Mouse (Mus musculus) embryonic facial prominence, embryonic 15.5 days (tissue): Measurements from ENCODE around the gene Hexa. TPM values are rescaled to one million over a fixed set of nuclear protein-coding genes. Genes with fewer than 3 reads are reported as not detected.

ENCODE experiments used
- ATAC-seq: fragments of 200-750 bp; cut with Nextera tagmentation; 2 replicates; pipeline ENCODE4 v1.8.0; 2017; ENCODE audit warnings: low read depth, moderate TSS enrichment; ENCODE audit not compliant: insufficient number of reproducible peaks, low FRiP score, low TSS enrichment
- H3K27ac ChIP-seq: fragments of 300-500 bp; sonication (generic); replicated peaks from 2 replicates; pipeline ENCODE4 v1.5.1; 2015; ENCODE audit warnings: mild to moderate bottlenecking, inconsistent platforms
- H3K27me3 ChIP-seq: fragments of 300-500 bp; sonication (generic); 2 replicates; pipeline ENCODE4 v1.6.1; 2015; ENCODE audit warnings: inconsistent platforms
- H3K36me3 ChIP-seq: fragments of 300-500 bp; sonication (generic); 2 replicates; pipeline ENCODE4 v1.6.1; 2015; ENCODE audit warnings: mild to moderate bottlenecking, inconsistent platforms
- H3K4me1 ChIP-seq: fragments of 300-500 bp; sonication (generic); 2 replicates; pipeline ENCODE4 v1.6.1; 2015; ENCODE audit warnings: inconsistent platforms
- H3K4me2 ChIP-seq: fragments of 300-500 bp; sonication (generic); replicated peaks from 2 replicates; pipeline ENCODE4 v1.6.1; 2015; ENCODE audit warnings: mild to moderate bottlenecking, inconsistent platforms
- H3K4me3 ChIP-seq: fragments of 300-500 bp; sonication (generic); replicated peaks from 2 replicates; pipeline ENCODE4 v1.5.1; 2015; ENCODE audit warnings: mild to moderate bottlenecking, inconsistent platforms
- H3K9ac ChIP-seq: fragments of 300-500 bp; sonication (generic); 2 replicates; pipeline ENCODE4 v1.6.1; 2015; ENCODE audit warnings: inconsistent platforms
- H3K9me3 ChIP-seq: fragments of 300-500 bp; sonication (generic); replicated peaks from 2 replicates; pipeline ENCODE4 v1.6.1; 2016; ENCODE audit warnings: inconsistent platforms
- WGBS: fragments of 180-500 bp; shearing (Covaris S2); methylation state at CpG from one replicate; pipeline ENCODE4 v1.1.7; 2015; 5-methylcytosine and 5-hydroxymethylcytosine counted together
- polyA plus RNA-seq: library from polyadenylated mRNA; unstranded; fragments of >200 nt; fragmentation: Nextera tagmentation; extraction: Ambion mirVana; gene quantifications from 2 replicates; pipeline ENCODE4 v1.2.1, GENCODE M21; 2015

The Hexa gene
- polyA plus RNA-seq, result 91.5 and 92.2 TPM in 2 replicates

DNA sequence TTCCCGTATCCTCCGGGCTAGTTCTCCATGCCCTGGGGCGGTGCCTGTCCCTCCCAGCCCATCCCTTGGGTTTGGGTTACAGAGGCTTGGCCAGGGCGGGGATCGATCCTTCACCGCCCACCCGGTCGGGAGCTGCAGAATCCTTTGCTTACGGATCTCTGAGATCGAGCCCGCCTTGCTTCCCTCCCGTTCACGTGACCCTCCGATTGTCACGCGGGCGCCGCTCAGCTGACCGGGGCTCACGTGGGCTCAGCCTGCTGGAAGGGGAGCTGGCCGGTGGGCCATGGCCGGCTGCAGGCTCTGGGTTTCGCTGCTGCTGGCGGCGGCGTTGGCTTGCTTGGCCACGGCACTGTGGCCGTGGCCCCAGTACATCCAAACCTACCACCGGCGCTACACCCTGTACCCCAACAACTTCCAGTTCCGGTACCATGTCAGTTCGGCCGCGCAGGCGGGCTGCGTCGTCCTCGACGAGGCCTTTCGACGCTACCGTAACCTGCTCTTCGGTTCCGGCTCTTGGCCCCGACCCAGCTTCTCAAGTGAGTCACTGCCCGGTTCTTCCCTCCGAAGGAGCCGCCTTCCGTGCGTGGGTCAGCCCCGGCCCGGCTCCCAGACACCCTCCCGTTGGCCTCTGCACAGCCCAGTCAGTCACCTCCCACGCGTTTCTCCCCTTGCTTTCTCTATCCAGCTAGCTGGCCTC, at the start of gene Hexa, which contains the start of gene Tmem202:
TSS of gene Hexa (plus strand) at position 100 of the 697 bp plus-strand sequence.
TSS of gene Tmem202 (minus strand) at position 407 of the 697 bp plus-strand sequence.
- Histone ChIP-seq H3K27me3 (0 out of 2 replicates have a peak, but pooled peaks cover 2% of the 10 kb centered on the region), H3K36me3 (no peaks in the 10 kb centered on the region), H3K9me3 (no peaks in the 10 kb centered on the region), H3K4me1 (peaks cover 10% of the 10 kb centered on the region; the same call in 1 of the 2 replicates), H3K9ac (peak within 1 kb of the TSS; percentile 66), H3K4me3 (peak within 1 kb of the TSS; percentile 76), H3K4me2 (peak within 1 kb of the TSS; percentile 81), H3K27ac (peak within 1 kb of the TSS; percentile 34)
- ATAC-seq, result peak; percentile 91
- 2% methylated on average over 55 of the region's 55 CpGs for WGBS

DNA sequence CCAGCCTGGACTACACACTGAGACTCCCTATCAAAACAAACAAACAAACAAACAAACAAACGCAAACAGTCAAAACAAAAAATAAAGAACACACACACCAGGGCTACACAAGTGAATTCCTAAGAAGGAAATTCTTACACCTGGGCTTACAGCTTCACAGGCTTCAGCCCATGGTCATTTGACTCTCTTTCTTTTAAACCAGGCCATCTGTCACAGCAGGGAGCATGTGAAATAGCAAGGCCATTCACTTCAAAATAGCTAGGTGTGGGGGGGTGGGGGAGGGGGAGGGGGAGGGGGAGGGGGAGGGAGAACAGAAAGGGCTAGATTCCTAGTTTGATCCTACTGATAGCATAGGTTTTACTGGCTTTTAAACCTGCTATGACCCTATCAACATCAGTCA, 31.2 kb upstream of the Hexa start:
- H3K4me2 ChIP-seq, result no peak overlapping the region
- no peaks in the 10 kb centered on the region for H3K27me3 ChIP-seq
- no peak overlapping the region for H3K9ac ChIP-seq
- WGBS, result 72% methylated on average over 1 of the region's 1 CpGs
- no peaks in the 10 kb centered on the region for H3K9me3 ChIP-seq
- H3K4me3 ChIP-seq, result no peak overlapping the region
- H3K4me1 ChIP-seq, result no peaks in the 10 kb centered on the region
- H3K27ac ChIP-seq, result no peak overlapping the region
- no peaks in the 10 kb centered on the region for H3K36me3 ChIP-seq
- no peak for ATAC-seq

DNA sequence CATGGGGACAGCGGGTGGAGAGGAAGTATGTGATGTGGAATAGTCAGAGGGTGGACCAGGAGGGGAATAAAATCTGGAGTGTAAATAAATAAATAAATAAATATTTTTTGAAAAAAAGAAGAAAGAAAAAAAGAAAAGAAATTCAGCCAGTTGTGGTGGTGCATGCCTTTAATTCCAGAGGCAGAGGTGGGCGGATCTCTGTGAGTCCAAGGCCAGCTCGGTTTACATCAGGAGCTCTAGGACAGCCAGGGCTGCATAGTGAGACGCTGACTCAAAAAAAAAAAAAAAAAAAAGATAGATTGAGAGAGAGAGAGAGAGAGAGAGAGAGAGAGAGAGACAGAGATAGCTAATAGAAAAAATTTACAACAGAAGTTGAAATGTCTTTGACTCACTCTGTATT, 27.0 kb upstream of the Hexa start:
- H3K27me3 ChIP-seq, result no peaks in the 10 kb centered on the region
- H3K9ac ChIP-seq, result no peak overlapping the region
- ATAC-seq, result no peak
- H3K27ac ChIP-seq, result no peak overlapping the region
- no peaks in the 10 kb centered on the region for H3K4me1 ChIP-seq
- H3K4me3 ChIP-seq, result no peak overlapping the region
- no peaks in the 10 kb centered on the region for H3K36me3 ChIP-seq
- 27% methylated on average over 4 of the region's 4 CpGs for WGBS
- H3K9me3 ChIP-seq, result no peaks in the 10 kb centered on the region
- no peak overlapping the region for H3K4me2 ChIP-seq

DNA sequence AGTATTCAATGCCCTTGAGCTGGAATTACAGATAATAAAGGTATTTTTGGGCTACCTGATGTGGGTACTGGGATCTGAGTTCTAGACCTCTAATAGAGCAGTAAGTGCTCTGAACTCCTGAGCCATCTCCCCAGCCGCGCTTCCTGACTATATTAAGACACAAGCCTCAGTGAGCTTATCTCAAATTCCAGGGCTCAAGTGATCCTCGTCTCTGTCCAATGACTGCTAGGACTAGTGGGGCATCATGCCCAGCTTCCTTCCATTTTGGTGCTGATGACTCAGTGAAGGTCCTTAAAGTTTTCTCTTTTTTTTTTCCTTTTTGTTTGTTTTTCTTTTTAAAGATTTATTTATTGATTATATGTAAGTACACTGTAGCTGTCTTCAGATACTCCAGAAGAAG, 24.3 kb upstream of the Hexa start:
- Histone ChIP-seq H3K4me1 (no peaks in the 10 kb centered on the region), H3K27me3 (no peaks in the 10 kb centered on the region), H3K27ac (no peak overlapping the region), H3K9ac (no peak overlapping the region), H3K36me3 (no peaks in the 10 kb centered on the region), H3K4me3 (no peak overlapping the region), H3K9me3 (no peaks in the 10 kb centered on the region), H3K4me2 (no peak overlapping the region)
- 49% methylated on average over 3 of the region's 3 CpGs for WGBS
- ATAC-seq, result no peak

DNA sequence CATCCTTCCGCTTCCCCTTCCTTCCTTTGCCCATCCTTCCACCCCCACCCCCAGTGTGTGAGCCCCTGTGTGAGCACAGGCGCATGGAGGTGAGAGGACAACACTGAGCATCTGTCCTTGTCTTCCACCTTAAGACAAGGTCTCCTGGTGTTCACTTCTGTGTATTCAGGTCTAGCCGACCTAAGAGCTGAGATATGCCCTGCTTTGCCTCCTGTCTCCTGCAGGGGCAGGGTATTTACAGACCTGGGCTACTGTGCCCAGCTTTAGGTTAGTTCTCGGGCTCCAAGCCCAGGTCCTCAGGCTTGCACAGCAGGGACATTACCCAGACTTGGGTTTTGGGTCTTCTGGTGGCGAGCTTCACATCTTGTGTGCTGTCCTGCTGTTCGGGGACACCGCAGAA, 22.2 kb upstream of the Hexa start:
- no peak for ATAC-seq
- Histone ChIP-seq H3K9me3 (no peaks in the 10 kb centered on the region), H3K4me2 (no peak overlapping the region), H3K9ac (no peak overlapping the region), H3K27ac (no peak overlapping the region), H3K36me3 (no peaks in the 10 kb centered on the region), H3K4me1 (no peaks in the 10 kb centered on the region), H3K4me3 (no peak overlapping the region), H3K27me3 (no peaks in the 10 kb centered on the region)
- 47% methylated on average over 7 of the region's 7 CpGs for WGBS

DNA sequence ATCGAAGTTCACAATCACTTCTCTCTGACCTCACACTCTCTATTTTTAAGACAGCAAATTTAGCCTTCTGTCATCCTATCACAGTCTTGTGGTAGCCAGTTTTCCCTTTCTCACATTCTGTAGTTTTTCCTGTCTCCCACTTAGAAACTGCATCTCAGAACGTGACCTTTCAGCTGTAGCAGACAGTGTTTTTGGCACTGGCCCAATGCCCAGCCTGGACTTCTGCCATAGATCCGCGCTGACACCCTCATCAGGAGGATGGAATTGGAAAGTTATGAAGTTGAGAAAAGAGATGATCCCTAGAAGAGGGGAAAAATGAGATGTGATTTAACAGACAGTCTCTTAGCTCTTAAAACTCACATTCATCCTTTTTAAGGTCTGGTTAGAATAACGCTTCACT, 20.4 kb upstream of the Hexa start:
- WGBS, result 67% methylated on average over 5 of the region's 5 CpGs
- Histone ChIP-seq H3K9ac (no peak overlapping the region), H3K27me3 (no peaks in the 10 kb centered on the region), H3K4me3 (no peak overlapping the region), H3K4me1 (no peaks in the 10 kb centered on the region), H3K4me2 (no peak overlapping the region), H3K9me3 (no peaks in the 10 kb centered on the region), H3K27ac (no peak overlapping the region), H3K36me3 (no peaks in the 10 kb centered on the region)
- no peak for ATAC-seq

DNA sequence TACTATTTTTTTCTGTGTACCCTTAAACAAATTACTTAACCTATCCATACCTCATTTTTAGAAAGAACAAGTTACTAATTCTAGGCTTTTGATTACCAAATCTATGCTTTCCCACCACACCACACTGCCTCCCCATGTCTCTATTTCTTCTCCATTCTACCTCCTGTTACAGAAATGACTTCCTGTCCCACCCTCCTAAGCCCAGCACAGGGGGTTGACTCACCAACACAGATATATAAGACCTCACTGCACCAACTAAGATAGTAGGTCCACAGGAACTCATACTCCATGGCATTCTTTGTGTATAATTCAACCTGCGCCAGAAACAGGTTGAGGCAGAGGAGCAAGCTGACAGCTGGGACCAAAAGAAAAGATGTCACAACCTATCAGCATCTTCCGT, 19.9 kb upstream of the Hexa start:
- 79% methylated on average over 2 of the region's 2 CpGs for WGBS

DNA sequence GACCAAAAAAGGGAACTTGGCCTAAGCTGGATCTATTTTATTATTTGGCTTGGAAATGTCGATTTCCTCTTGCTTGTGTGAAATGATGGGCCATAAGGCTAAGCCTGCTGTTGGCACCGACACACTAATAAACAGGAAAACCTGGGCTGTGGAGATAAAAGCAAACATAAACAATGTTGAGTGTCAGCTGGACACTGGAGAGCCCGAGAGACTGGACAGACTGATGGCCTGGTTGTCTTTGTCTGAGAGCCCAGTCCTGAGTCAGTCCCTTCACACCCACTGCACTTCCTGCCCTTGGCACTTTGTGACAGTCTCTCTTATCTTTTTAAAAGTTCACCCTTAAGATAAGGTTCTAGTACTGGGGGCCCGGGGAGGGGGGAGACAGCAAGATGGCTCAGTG, 16.4 kb upstream of the Hexa start:
- Histone ChIP-seq H3K27ac (no peak overlapping the region), H3K27me3 (no peaks in the 10 kb centered on the region), H3K9ac (no peak overlapping the region), H3K36me3 (no peaks in the 10 kb centered on the region), H3K4me2 (no peak overlapping the region), H3K4me3 (no peak overlapping the region), H3K9me3 (no peaks in the 10 kb centered on the region), H3K4me1 (no peaks in the 10 kb centered on the region)
- no peak for ATAC-seq
- WGBS, result 61% methylated on average over 4 of the region's 4 CpGs

More for the DNA sequence above, 19.9 kb upstream of the Hexa start:
- ATAC-seq, result no peak
- no peaks in the 10 kb centered on the region for H3K36me3 ChIP-seq
- no peak overlapping the region for H3K4me3 ChIP-seq
- no peaks in the 10 kb centered on the region for H3K9me3 ChIP-seq
- H3K27ac ChIP-seq, result no peak overlapping the region
- H3K9ac ChIP-seq, result no peak overlapping the region
- no peak overlapping the region for H3K4me2 ChIP-seq
- no peaks in the 10 kb centered on the region for H3K4me1 ChIP-seq
- H3K27me3 ChIP-seq, result no peaks in the 10 kb centered on the region

DNA sequence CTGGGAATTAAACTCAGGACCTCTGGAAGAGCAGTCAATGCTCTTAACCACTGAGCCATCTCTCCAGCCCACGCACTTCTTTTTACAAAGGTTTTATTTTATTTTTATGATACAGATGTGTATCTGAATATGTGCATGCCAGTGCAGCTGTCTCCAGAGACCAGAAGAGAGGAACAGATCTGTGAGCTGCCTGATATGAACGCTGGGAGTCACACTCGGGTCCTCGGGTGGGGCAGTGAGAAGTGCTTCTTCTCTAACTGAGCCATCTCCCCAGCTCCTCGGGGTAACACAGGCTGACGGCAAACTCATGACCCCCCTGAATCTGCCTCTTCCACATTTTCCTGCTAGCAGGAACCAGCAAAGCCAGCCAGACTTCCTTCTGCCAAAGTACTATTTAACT, 12.6 kb upstream of the Hexa start:
- no peaks in the 10 kb centered on the region for H3K36me3 ChIP-seq
- no peaks in the 10 kb centered on the region for H3K4me1 ChIP-seq
- no peaks in the 10 kb centered on the region for H3K9me3 ChIP-seq
- no peaks in the 10 kb centered on the region for H3K27me3 ChIP-seq
- ATAC-seq, result no peak
- no peak overlapping the region for H3K9ac ChIP-seq
- H3K4me2 ChIP-seq, result no peak overlapping the region
- H3K4me3 ChIP-seq, result no peak overlapping the region
- WGBS, result 73% methylated on average over 6 of the region's 6 CpGs
- H3K27ac ChIP-seq, result no peak overlapping the region

DNA sequence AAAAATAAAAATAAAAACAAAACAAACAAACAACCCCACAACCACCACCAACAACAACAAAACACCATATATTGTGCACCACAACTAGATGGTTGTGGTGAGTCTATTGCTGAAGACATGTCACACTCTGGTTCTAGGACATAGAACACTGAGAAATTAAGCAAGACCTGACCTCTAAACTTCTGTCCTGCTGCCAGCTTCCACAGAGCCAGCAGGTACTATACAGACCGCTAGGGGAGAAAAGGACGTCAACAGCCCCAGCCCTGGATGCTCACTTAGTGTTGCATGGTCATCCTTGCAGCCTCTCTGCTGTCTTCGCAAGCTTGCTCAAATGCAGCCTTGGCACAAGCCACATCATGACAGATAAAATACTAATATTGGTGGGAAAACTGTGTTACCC, 11.8 kb upstream of the Hexa start:
- Histone ChIP-seq H3K4me3 (no peak overlapping the region), H3K4me1 (no peaks in the 10 kb centered on the region), H3K27me3 (no peaks in the 10 kb centered on the region), H3K9me3 (no peaks in the 10 kb centered on the region), H3K36me3 (no peaks in the 10 kb centered on the region), H3K9ac (no peak overlapping the region), H3K27ac (no peak overlapping the region), H3K4me2 (no peak overlapping the region)
- 83% methylated on average over 3 of the region's 3 CpGs for WGBS
- no peak for ATAC-seq

DNA sequence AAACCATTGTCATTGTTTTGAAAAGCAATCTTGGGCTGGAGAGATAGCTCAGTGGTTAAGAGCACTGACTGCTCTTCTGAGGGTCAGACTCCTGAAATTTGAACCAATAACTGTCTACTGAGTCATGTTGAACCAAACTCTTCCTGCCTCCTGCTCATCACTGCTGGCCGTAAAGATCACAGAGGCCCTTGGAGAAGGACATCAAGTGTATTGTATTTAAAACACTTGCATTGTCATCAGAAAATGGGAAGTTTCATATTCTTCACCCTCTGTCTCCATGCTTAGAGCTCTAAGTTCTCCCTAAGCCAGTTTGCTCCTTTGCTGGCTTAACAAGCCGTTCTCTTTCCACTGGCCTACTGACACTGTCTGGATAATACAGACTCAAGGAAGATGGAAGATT, 11.1 kb upstream of the Hexa start:
- H3K9me3 ChIP-seq, result no peaks in the 10 kb centered on the region
- no peak overlapping the region for H3K4me2 ChIP-seq
- no peaks in the 10 kb centered on the region for H3K36me3 ChIP-seq
- no peaks in the 10 kb centered on the region for H3K4me1 ChIP-seq
- no peaks in the 10 kb centered on the region for H3K27me3 ChIP-seq
- H3K4me3 ChIP-seq, result no peak overlapping the region
- 80% methylated on average over 2 of the region's 2 CpGs for WGBS
- ATAC-seq, result no peak
- no peak overlapping the region for H3K27ac ChIP-seq
- H3K9ac ChIP-seq, result no peak overlapping the region

DNA sequence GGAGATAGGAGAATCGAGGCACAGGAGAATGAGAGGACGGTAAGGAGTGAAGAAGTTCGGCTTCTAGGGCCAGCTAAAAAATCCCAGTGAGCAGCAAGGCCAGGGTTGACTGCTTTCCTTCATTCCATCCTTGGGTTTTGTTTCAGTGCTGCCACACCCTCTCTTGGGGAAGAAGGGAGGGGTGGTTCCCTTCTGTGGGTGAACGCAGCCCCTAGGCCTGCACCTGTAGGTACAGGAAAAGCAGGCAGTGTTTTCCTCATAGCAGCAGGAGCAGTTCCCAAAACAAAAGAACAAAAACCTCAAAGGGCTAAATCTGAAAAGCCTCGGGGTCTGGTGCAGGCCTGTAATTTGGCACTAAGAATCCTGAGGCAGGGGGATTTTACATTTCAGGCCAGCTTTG, 7.7 kb upstream of the Hexa start:
- Histone ChIP-seq H3K4me3 (no peak overlapping the region), H3K27ac (no peak overlapping the region), H3K9ac (no peak overlapping the region), H3K36me3 (no peaks in the 10 kb centered on the region), H3K27me3 (no peaks in the 10 kb centered on the region), H3K4me2 (no peak overlapping the region), H3K4me1 (no peaks in the 10 kb centered on the region), H3K9me3 (no peaks in the 10 kb centered on the region)
- ATAC-seq, result no peak
- 22% methylated on average over 5 of the region's 5 CpGs for WGBS
